Mouse (Mus musculus): ENCODE results near the gene Echs1.
"Not testable (repeated sequence)": the region's sequence is repeated elsewhere in the genome, so short reads cannot be mapped to it uniquely, and the experiment has no call there.

Gene Echs1

DNA sequence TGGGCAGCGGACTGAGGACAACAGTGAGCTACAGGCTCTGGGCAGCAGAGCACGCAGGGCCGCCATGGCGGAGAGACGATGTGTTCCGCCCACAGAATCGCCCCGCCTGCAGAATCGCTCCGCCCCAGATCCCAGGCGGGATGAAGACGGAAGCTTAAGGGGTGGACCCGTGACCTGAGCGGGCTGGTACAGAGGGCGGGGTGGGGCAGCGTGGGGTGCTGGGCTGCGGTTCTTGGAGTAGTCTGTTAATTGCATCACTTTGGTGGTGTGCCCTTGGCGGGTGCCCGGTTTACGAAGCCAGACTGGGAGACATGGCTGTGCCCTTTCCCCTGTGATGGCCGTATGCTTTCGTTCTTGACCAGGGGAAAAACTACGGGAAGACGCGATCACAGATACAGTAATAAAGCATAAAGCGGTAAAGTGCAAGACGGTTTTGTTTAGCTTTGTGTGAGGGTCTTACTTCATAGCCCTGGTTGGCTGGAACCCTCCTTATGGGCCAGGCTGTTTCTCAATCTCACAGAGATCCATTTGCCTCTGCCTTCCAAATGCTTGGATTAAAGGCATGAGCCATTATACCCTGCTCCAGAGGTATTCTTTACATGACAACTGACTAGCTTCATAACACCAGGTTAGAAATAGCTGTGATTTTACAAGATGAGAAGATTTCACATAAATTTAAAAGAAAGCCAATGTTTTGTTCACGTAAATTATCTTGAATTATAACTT is at the start of gene Echs1:
Gene Echs1, minus strand, starts transcription at position 148 of the 726 bp plus-strand sequence.
- DNase-seq (ENCODE audit: low spot score in 2 of 2): peak; percentile 90

DNA sequence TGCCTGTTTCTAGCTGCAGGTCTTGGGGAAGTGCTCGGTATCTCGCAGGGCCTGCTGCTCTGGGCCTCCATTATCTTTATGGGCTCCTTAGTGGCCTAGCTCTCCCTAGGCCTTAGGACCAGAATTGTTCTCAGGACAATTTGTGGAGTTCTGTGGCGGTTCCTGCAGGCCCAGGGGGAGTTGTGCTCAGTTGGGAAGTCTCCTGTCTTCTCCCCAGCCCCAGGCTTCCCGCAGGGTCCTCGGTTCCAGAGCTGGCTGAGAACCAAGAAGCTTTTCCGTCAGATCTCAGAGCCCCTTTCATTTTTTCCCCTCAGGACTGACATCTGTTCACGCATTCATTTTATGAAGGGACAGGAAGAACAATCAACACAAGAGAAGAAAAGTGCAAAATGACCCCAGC is 48.4 kb upstream of the Echs1 start, which contains the start of gene Olfr522:
Gene Olfr522, minus strand, starts transcription at position 101 of the 400 bp plus-strand sequence.
- DNase-seq (ENCODE audit: low spot score in 2 of 2): no peak

DNA sequence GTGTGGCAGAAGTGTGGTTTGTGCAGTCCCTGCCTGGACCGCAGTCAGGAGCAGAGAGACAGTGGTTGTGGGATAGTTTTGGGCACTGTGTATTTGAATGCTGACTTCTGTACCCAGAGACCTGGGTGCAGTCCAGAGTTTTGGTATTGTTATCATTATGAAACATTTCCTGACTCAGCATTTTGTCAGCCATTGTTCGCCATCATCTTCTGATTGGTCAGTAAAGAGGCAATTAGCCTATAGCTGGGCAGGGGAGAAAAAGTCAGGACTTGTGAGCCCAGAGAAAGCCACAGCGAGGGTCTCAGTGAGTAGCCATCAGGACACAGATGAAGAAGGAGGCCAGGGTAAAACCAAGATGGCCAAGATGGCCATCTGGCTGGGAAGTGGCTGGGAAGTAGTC is 44.1 kb upstream of the Echs1 start:
- no peak for DNase-seq (ENCODE audit: low spot score in 2 of 2)

DNA sequence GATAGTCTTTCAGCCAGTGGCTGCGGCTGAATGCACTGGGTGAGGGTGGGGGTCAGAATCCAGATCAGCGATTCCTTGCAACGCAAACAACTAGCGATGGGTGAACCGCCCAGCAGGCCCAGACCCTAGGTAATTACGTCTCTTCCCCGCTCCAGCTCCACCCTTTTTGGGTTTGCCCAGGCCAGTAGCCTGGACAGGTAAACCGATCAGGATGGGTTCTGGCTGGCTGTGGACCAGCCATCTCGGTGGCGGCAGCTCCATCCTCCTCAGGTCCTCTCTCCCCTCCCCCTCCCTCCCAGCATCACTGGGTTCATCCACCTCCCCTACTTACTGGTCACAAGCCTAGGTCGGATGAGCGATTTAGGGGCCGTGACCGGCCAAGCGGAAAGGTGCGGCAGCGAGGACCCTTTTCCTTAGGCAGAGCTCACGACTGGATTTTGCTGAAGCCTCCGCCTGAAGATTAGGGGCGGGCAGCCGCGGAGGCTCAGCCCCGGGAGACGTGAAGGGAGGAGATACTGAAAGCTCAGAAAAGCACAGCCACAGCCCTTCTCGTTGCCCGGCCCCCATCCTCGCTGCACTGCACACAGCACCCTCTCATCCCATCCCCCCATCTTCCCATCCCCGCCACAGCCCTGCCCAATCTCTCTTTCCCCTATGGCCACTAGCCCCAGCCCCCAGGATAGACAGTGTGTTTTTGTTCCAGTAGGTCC is 38.1 kb upstream of the Echs1 start, which contains the start of gene Sprn:
Gene Sprn, minus strand, starts transcription at position 660 of the 710 bp plus-strand sequence.
- no peak for DNase-seq (ENCODE audit: low spot score in 2 of 2)

DNA sequence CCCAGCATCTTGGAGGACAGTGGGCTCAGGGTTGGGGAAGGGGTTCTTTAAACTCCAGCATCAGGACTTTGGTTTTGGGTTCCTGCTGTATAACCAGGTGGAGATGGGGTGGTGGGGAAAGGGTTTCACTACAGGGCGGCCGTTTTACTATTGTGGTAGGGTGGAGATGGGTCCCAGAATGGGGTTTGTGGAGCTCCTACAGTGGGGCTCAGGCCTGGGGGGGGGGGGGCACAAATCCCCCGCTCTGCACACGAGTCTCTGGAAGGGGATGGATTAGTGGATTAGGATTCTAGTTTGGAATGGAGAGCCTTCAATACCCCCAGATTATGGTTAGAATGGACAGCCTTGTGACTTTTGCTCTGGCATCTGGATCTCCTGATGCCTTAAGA is 37.5 kb upstream of the Echs1 start:
- no peak for DNase-seq (ENCODE audit: low spot score in 2 of 2)

DNA sequence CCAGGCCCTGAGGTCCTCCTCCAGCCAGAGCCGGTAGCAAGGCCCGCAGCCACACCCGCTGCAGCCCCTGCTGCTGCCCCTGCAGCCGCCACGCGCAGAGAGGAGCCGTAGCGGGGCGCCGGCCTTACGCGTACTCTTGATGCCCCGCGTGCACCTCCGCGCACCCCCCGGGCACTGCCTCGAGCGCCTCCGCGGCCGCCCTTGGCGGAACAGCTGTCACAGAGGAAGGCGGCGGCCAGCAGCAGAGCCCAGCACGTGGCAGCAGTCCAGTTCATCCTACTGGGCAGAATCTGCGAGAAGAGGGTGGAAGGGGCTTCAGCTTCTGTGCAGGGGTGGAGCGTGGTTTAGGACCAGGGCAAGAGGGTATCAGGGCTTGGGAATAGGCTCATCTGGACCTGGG is 37.1 kb upstream of the Echs1 start:
- no peak for DNase-seq (ENCODE audit: low spot score in 2 of 2)

DNA sequence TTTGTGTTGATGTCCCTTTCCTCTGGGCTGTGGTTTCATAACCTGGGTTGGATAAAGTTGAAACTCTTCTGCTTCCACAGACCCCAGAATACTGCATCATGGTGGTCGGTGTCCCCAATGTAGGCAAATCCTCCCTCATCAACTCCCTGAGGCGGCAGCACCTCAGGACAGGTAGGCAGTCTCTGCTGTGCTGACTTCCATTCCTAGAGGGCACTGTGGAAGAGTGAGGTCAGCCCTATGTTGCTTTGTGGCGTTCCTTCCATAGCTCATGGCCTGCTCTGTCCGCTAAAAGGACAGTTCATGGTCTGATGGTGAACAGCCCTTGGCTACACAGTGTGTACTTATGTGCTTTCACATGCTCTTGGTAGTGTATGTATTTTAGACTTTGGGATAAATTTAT is 28.3 kb upstream of the Echs1 start:
- no peak for DNase-seq (ENCODE audit: low spot score in 2 of 2)

DNA sequence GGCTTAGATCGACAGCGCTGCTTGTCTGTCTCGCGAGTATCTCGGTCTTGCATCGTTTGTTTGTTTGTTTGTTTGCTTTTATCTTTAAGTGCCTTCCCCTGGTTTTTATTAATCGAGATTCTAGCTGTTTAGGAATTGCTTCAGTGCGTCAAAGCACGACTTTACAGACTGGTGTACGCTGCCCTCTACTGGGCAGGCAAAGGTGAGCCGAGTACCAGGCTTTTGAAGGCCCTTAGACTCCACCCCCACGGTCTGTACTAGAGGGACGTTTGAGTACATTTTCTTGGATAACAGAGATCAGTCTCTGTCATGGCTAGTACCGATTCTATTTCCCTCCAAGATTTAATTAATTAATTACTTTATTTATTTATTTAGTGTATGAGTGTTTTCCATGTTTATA is 25.1 kb upstream of the Echs1 start:
- peak in 1 of 2 experiments; percentile 53 for DNase-seq (ENCODE audit: low spot score in 2 of 2)

DNA sequence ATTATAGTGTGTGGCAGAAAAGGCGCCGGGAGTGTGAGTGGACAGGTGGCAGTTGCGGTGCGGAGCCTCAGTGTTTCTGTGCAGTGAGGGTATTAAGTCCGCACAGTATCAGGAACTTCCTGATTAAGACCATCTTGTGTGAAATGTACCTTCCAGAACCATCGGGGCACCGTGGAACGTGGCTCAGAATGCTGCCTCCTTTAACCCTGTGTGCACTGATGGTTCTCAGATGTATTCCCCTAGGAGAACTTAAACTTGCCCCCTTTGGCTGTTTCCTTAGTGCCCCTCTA is 21.7 kb upstream of the Echs1 start:
- DNase-seq (ENCODE audit: low spot score in 2 of 2): no peak

DNA sequence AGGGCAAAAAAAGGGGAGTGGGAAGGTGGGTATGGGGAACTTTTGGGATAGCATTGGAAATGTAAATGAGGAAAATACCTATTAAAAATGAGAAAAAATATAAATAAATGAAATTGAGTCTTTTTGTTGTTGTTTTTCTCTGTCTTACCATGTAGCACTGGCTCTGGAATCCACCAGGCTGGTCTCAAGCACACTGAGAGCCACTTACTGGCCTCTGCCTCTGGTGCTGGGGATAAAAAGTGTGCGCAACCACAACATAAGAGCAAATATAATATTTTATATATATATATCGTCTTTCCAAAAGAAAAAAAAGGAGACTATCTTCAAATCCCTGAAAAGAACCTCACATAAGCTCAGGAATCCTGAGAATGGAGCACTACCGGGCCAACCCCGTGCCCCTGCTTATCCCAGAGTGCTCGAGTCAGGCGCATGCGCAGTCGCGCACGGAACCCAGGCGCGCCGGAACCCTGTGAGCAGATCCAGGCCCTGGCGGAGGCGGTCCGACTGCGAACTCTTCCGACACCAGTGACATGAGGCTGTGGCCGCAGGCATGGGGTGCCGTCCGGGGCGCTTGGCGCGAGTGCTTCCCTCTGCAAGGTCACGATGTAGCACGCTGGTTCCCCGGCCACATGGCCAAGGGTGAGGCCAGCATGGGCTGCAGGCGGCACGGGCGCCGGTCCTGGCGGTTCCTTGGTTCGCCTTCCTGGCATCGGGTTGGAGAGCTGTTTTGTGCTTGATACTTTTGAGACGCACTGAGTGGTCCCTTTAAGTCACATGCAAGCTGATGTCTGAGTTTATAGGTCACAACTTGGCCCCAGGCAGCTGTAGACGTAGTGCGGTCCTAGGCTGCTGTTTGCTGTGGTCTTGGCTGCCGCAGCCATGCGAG is 21.1 kb upstream of the Echs1 start, which contains the start of gene Mtg1:
Gene Mtg1, plus strand, starts transcription at position 430 of the 886 bp plus-strand sequence.
- DNase-seq (ENCODE audit: low spot score in 2 of 2): peak; percentile 91 to 95

DNA sequence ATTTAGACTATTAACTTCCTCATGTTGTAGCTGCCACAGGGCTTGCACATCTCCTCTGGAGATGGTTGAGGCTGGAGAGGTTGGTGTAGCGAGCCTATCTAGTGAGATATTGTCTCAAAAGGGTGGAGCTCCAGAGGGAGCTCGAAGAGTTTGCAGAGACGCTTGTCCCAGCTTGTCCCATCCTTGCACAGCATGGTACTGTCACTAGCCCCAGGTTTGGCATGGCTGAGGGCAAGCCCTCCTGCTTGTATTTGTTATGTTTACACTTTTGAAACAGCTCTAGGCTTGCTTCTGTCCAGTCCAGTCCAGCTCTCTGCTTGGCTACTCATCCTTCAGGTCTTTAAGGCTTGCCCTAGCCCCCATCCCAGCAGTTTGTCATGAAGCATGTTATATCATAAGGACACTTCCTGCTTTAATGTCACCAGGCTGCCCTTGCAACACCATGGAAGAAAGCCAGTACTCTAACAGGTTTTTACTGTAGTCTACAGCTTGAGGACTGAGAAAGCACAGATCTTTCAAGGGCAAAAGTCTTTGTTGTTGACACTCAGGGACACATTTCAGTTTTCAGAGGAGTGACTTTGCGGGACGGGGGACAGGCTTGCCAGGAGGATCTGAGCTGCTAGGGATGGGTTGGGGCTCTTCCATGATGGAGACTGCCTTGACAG is 19.0 kb upstream of the Echs1 start:
- peak in 1 of 2 experiments; percentile 60 for DNase-seq (ENCODE audit: low spot score in 2 of 2)

DNA sequence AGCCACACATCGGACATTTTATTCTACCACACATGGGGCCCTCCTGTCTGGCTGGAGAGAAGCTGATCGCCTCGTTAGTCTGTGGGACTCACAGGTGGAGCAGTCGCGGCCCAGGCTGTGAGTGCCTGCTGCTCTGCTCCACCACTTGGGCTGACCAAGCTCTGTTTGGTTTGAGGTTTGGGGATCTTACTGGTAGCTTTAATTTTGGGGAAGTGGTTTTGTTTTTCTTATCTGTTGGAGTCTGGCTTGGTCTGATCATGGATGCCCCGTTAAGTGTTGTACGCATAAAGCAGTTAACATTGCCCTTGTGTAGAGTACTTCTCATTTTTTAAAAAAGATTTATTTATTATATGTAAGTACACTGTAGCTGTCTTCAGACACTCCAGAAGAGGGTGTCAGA is 17.8 kb upstream of the Echs1 start:
- not testable (repeated sequence) for DNase-seq (ENCODE audit: low spot score in 2 of 2)

DNA sequence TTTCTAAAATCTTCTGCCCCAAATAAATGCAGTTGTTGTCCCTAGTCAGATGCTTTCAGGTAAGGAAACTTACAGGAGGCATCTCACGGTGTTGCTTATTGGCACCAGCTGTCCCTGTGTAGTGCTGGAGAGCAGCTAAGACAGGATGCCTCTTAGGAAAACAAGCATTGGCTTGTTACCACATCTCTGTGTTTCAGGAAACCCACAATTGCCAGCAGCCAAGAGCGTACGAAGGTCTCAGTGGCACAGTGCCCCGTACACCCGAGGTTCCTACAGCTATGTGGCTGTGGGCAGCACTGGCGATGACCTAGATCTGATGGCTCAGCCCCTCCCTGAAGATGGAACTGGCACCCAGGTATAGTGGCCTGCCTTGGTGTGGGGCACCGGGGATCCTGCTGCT is 15.9 kb upstream of the Echs1 start:
- not testable (repeated sequence) for DNase-seq (ENCODE audit: low spot score in 2 of 2)

DNA sequence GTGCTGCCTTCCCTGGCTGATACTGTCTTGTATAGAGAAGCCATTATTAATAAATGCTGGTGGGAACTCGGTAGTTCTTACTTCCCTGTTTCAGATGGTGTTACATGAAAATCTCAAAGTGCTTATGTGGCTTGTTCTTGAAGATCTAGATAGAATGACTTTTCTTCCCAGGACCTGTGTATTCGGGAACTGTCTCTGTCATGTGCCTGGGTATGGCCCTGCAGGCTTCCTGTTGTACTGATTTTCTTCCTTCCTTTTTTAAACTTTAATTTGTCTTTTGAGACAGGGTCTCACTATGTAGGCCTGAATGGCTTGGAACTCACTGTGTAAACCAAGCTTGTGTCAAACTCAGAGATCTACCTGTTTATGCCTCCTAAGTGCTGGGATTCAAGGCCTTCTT is 11.6 kb upstream of the Echs1 start:
- DNase-seq (ENCODE audit: low spot score in 2 of 2): no peak

DNA sequence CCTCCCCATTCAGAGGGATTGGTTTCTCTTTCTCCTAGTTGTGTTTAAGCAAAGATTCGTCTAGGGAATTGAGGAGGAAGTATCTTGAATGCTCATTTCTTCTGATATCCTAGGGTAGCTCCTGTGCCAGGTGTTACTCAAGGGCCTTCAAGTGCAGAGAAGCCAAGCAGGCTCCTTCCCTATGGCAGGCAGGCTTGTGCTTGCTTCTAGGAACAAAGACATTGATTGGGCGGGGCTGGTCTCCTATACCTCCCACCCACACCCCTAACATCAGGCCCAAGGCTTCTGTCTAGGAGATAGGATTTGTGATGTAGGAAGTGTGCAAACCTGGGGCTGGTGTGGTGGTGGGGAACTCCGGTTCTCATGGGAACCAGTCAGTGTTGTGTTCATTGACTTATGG is 10.7 kb upstream of the Echs1 start:
- no peak for DNase-seq (ENCODE audit: low spot score in 2 of 2)

DNA sequence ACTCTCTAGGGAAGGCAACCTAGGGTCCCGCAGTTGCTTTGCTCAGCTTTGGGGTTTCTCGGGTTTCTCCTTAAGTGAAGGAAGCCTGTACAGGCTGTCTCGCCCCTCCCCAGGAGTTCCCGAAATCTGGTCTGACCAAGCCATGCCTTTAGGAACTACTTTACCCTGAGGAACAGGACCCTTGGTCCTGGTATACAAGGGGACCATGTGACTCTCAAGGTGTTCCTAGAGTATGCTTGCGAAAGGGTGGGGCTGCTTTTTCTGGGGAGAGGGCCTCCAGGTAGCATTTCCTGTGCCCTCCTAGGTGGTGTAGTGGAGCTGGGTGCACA is 9.7 kb upstream of the Echs1 start:
- no peak for DNase-seq (ENCODE audit: low spot score in 2 of 2)

DNA sequence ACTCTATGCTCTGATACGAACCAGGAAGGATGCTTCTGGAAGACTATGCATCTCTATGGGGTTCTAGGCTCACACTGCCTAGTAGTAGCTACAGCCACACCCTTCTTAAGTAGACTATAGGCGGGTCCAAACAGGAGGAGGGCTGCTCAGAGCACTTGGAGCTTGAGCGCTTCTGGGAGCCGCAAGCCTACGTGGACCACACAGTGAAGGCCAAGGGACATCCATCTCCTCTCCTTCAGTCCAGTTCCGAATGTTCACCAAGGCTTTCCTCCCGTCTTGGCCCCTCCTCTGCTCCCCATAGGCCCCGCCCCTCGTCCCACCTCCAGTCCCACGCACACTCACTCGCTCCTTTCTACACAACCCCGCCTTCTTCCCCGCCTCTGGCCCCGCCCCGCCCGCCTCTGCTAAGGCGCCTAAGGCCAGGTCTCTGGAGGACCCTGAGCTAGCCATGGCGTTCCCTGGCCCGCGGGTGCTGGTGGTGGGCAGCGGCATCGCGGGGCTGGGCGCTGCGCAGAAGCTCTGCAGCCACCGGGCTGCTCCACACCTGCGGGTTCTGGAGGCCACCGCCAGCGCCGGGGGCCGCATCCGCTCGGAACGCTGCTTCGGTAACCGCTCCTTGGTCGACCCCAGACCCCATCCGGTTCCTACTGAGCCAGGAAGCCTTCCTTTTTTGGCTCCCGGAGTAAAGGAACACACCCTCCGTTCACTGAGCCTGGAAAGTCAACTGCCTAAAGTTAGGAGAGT is 9.2 kb upstream of the Echs1 start:
- peak; percentile 94 for DNase-seq (ENCODE audit: low spot score in 2 of 2)

DNA sequence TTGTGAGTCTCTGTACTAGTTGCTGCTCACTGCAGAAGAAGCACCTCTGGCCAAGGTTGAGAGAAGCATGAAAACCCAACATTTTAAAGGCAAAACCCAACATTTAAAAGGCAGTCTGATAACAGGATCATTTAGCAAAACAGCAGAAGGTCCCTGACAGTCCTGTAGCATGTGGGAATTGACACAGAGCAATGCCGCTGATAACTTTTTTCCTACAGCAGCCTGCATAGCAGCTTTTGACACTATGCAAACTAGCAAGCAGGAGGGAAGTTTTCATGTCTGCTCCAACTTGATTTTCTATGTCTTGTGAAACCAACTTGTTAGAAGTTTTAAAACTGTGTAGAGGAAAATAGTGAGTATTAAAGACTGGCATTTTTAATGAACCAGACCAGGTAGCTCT is 8.1 kb upstream of the Echs1 start:
- DNase-seq (ENCODE audit: low spot score in 2 of 2): no peak

DNA sequence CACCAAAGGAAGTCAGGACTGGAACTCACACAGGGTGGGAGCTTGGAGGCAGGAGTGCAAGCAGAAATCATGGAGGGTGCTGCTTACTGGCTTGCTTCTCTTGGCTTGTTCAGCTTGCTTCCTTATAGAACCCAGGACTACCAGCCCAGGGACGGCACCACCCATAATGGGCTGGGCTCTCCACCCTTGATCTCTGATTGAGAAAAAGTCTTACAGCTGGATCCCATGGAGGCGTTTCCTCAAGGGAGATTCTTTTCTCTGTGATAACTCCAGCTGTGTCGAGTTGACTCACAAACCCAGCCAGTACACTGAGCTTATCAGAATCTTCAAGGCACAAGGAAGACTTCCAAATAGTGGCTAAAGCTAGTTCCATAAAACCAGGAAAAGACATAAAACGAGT is 6.5 kb upstream of the Echs1 start:
- DNase-seq (ENCODE audit: low spot score in 2 of 2): no peak

DNA sequence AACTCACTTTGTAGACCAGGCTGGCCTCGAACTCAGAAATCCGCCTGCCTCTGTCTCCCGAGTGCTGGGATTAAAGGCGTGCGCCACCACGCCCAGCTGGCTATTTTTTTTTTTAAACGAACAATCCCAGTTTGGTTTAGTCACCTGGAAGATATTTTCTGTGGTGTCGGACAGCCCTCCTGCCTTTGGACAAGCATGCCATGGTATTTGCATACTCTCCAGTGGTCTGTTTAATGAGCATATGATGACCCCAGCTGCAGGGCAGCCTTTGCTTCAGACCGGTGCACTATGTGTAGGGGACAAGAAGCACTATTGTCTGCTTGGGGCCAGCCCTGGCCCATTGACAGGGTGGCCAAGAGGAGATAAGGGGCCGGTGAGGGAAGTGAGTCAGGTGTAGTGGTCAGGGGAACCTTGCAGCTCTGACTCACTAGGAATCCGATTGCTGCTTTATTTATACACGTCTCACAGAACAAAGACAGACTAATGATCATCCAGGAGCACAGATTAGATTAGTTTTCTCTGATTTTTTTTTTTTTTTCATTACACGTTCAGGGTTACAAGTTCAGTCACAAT is 5.1 kb upstream of the Echs1 start:
- peak in 1 of 2 experiments; percentile 25 for DNase-seq (ENCODE audit: low spot score in 2 of 2)

DNA sequence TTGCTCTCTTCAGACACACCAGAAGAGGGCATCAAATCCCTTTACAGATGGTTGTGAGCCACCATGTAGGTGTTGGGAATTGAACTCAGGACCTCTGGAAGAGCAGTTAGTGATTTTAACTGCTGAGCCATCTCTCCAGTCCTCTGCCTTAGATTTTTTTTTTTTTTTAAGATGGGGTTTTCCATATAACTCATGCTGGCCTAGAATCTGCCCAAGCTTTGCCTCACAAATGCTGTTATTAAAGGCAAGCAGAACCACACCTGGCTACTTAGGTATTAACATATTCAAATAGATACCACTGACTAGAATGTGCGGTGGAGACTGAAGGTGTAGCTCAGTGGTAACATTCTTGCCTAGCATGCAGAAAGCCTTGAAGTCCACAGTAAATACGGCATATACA is 4.2 kb upstream of the Echs1 start:
- DNase-seq (ENCODE audit: low spot score in 2 of 2): no peak

Data from urinary bladder, adult 18-20 months (tissue).